Mouse (Mus musculus) forebrain, embryonic 13.5 days (tissue): ENCODE measurements around the gene Pla2g3. TPM values are rescaled to one million over a fixed set of nuclear protein-coding genes. Genes with fewer than 3 reads are reported as not detected.
A peak's percentile ranks its signal among the peaks of the same experiment; 100 is the strongest.

Source experiments
- ATAC-seq: fragments of 200-750 bp; cut with Nextera tagmentation; 2 replicates; pipeline ENCODE4 v1.8.0; 2017
- H3K27ac ChIP-seq: fragments of 300-500 bp; sonication (generic); 2 replicates; pipeline ENCODE4 v1.5.1; 2015; ENCODE audit warnings: inconsistent platforms, mild to moderate bottlenecking, moderate library complexity
- H3K27me3 ChIP-seq: fragments of 300-500 bp; sonication (generic); 2 replicates; pipeline ENCODE4 v1.6.1; 2015; ENCODE audit warnings: mild to moderate bottlenecking, inconsistent platforms
- H3K36me3 ChIP-seq: fragments of 300-500 bp; sonication (generic); 2 replicates; pipeline ENCODE4 v1.6.1; 2015; ENCODE audit warnings: mild to moderate bottlenecking, inconsistent platforms; ENCODE audit not compliant: poor library complexity, severe bottlenecking
- H3K4me1 ChIP-seq: fragments of 300-500 bp; sonication (generic); 2 replicates; pipeline ENCODE4 v1.6.1; 2015; ENCODE audit warnings: inconsistent platforms
- H3K4me2 ChIP-seq: fragments of 300-500 bp; sonication (generic); 2 replicates; pipeline ENCODE4 v1.6.1; 2015; ENCODE audit warnings: inconsistent platforms, mild to moderate bottlenecking, moderate library complexity
- H3K4me3 ChIP-seq: fragments of 300-500 bp; sonication (generic); 2 replicates; pipeline ENCODE4 v1.5.1; 2015; ENCODE audit warnings: mild to moderate bottlenecking, inconsistent platforms
- H3K9ac ChIP-seq: fragments of 300-500 bp; sonication (generic); 2 replicates; pipeline ENCODE4 v1.6.1; 2015; ENCODE audit warnings: mild to moderate bottlenecking, inconsistent platforms
- H3K9me3 ChIP-seq: fragments of 300-500 bp; sonication (generic); replicated peaks from 2 replicates; pipeline ENCODE4 v1.6.1; 2016; ENCODE audit warnings: inconsistent platforms
- WGBS: fragments of 180-500 bp; shearing (Covaris S2); methylation state at CpG from one replicate; pipeline ENCODE4 v1.1.7; 2015; 5-methylcytosine and 5-hydroxymethylcytosine counted together
- polyA plus RNA-seq: library from polyadenylated mRNA; unstranded; fragments of >200 nt; fragmentation: Nextera tagmentation; extraction: Ambion mirVana; gene quantifications from 2 replicates; pipeline ENCODE4 v1.2.1, GENCODE M21; 2015

Gene Pla2g3
- polyA plus RNA-seq, 1 experiment from 2014 or later, result 0.44 TPM

- H3K27me3 ChIP-seq, result no peaks in the 10 kb centered on the region
- ATAC-seq, result no peak
- 91% methylated on average over 13 of the region's 13 CpGs for WGBS
- peaks cover 5% of the 10 kb centered on the region for H3K4me1 ChIP-seq
- no peaks in the 10 kb centered on the region for H3K9me3 ChIP-seq
- peaks cover 9% of the 10 kb centered on the region; the same call in 1 of the 2 replicates for H3K36me3 ChIP-seq
- H3K4me2 ChIP-seq, result no peak overlapping the region
- no peak overlapping the region for H3K27ac ChIP-seq
- no peak overlapping the region for H3K9ac ChIP-seq
- H3K4me3 ChIP-seq, result no peak overlapping the region
These were observed 29.5 kb upstream of the Pla2g3 start for GRCm38 (mm10) chr11:3458428-3459104.

- Histone ChIP-seq H3K4me2 (no peak overlapping the region), H3K27me3 (no peaks in the 10 kb centered on the region), H3K9ac (no peak overlapping the region), H3K36me3 (peaks cover 8% of the 10 kb centered on the region; the same call in 1 of the 2 replicates), H3K4me1 (no peaks in the 10 kb centered on the region), H3K4me3 (no peak overlapping the region), H3K9me3 (no peaks in the 10 kb centered on the region), H3K27ac (no peak overlapping the region)
- ATAC-seq, result no peak
- WGBS, result 81% methylated on average over 2 of the region's 2 CpGs
These were observed 29.0 kb upstream of the Pla2g3 start for GRCm38 (mm10) chr11:3459105-3459468.

GRCm38 (mm10) chr11:3462846-3463245 lies 25.2 kb upstream of the Pla2g3 start:
- H3K9me3 ChIP-seq, result no peaks in the 10 kb centered on the region
- no peak overlapping the region for H3K4me2 ChIP-seq
- H3K4me1 ChIP-seq, result no peaks in the 10 kb centered on the region
- H3K4me3 ChIP-seq, result no peak overlapping the region
- no peaks in the 10 kb centered on the region for H3K36me3 ChIP-seq
- H3K27me3 ChIP-seq, result no peaks in the 10 kb centered on the region
- H3K27ac ChIP-seq, result no peak overlapping the region
- no peak overlapping the region for H3K9ac ChIP-seq
- no peak for ATAC-seq
- 100% methylated on average over 1 of the region's 1 CpGs for WGBS

- no peak for ATAC-seq
These were observed 16.6 kb upstream of the Pla2g3 start for GRCm38 (mm10) chr11:3471448-3471850.

GRCm38 (mm10) chr11:3472484-3472883 lies 15.6 kb upstream of the Pla2g3 start:
- H3K9me3 ChIP-seq, result no peaks in the 10 kb centered on the region
- no peak overlapping the region for H3K27ac ChIP-seq
- 30% methylated on average over 1 of the region's 1 CpGs for WGBS
- no peaks in the 10 kb centered on the region for H3K4me1 ChIP-seq
- no peak overlapping the region for H3K4me2 ChIP-seq
- no peak overlapping the region for H3K4me3 ChIP-seq
- peak; percentile 75 for ATAC-seq
- H3K27me3 ChIP-seq, result no peaks in the 10 kb centered on the region
- H3K9ac ChIP-seq, result no peak overlapping the region
- no peaks in the 10 kb centered on the region for H3K36me3 ChIP-seq

More at GRCm38 (mm10) chr11:3471448-3471850, 16.6 kb upstream of the Pla2g3 start:
- H3K36me3 ChIP-seq, result no peaks in the 10 kb centered on the region
- H3K4me2 ChIP-seq, result no peak overlapping the region
- H3K4me1 ChIP-seq, result no peaks in the 10 kb centered on the region
- no peaks in the 10 kb centered on the region for H3K9me3 ChIP-seq
- H3K27me3 ChIP-seq, result no peaks in the 10 kb centered on the region
- no peak overlapping the region for H3K27ac ChIP-seq
- 15% methylated on average over 11 of the region's 11 CpGs for WGBS
- no peak overlapping the region for H3K9ac ChIP-seq
- no peak overlapping the region for H3K4me3 ChIP-seq

- ATAC-seq, result no peak
- Histone ChIP-seq H3K4me1 (no peaks in the 10 kb centered on the region), H3K27me3 (no peaks in the 10 kb centered on the region), H3K9me3 (no peaks in the 10 kb centered on the region), H3K4me3 (no peak overlapping the region), H3K4me2 (no peak overlapping the region), H3K9ac (no peak overlapping the region), H3K27ac (no peak overlapping the region), H3K36me3 (no peaks in the 10 kb centered on the region)
- 86% methylated on average over 7 of the region's 7 CpGs for WGBS
These were observed 13.5 kb upstream of the Pla2g3 start for GRCm38 (mm10) chr11:3474480-3475115.

- no peak for ATAC-seq
- Histone ChIP-seq H3K4me2 (no peak overlapping the region), H3K9ac (no peak overlapping the region)
These were observed 12.6 kb upstream of the Pla2g3 start for GRCm38 (mm10) chr11:3475489-3475888.

GRCm38 (mm10) chr11:3483980-3484642 lies 4.0 kb upstream of the Pla2g3 start:
- WGBS, result 65% methylated on average over 11 of the region's 11 CpGs
- Histone ChIP-seq H3K4me2 (no peak overlapping the region), H3K27me3 (no peaks in the 10 kb centered on the region), H3K4me3 (no peak overlapping the region), H3K9me3 (no peaks in the 10 kb centered on the region), H3K9ac (no peak overlapping the region), H3K4me1 (no peaks in the 10 kb centered on the region), H3K36me3 (no peaks in the 10 kb centered on the region), H3K27ac (no peak overlapping the region)
- ATAC-seq, result no peak

More at GRCm38 (mm10) chr11:3475489-3475888, 12.6 kb upstream of the Pla2g3 start:
- H3K36me3 ChIP-seq, result no peaks in the 10 kb centered on the region
- H3K4me3 ChIP-seq, result no peak overlapping the region
- H3K9me3 ChIP-seq, result no peaks in the 10 kb centered on the region
- H3K27ac ChIP-seq, result no peak overlapping the region
- no peaks in the 10 kb centered on the region for H3K4me1 ChIP-seq
- no peaks in the 10 kb centered on the region for H3K27me3 ChIP-seq

- H3K4me1 ChIP-seq, result no peaks in the 10 kb centered on the region
- no peaks in the 10 kb centered on the region for H3K27me3 ChIP-seq
- H3K27ac ChIP-seq, result no peak overlapping the region
- no peaks in the 10 kb centered on the region for H3K9me3 ChIP-seq
- no peak overlapping the region for H3K9ac ChIP-seq
- 73% methylated on average over 7 of the region's 7 CpGs for WGBS
- H3K4me2 ChIP-seq, result no peak overlapping the region
- H3K4me3 ChIP-seq, result no peak overlapping the region
- ATAC-seq, result no peak
- no peaks in the 10 kb centered on the region for H3K36me3 ChIP-seq
These were observed 1.7 kb upstream of the Pla2g3 start for GRCm38 (mm10) chr11:3486349-3486748.

- no peak for ATAC-seq
- Histone ChIP-seq H3K27ac (no peak overlapping the region), H3K9me3 (no peaks in the 10 kb centered on the region), H3K27me3 (no peaks in the 10 kb centered on the region), H3K4me2 (no peak overlapping the region), H3K36me3 (no peaks in the 10 kb centered on the region), H3K4me3 (no peak overlapping the region), H3K4me1 (no peaks in the 10 kb centered on the region), H3K9ac (no peak overlapping the region)
- 89% methylated on average over 5 of the region's 5 CpGs for WGBS
These were observed 952 bp downstream of the Pla2g3 start for GRCm38 (mm10) chr11:3489036-3489435.

- no peak for ATAC-seq
- H3K9ac ChIP-seq, result no peak overlapping the region
- no peak overlapping the region for H3K4me2 ChIP-seq
- H3K27ac ChIP-seq, result no peak overlapping the region
- WGBS, result 79% methylated on average over 4 of the region's 4 CpGs
- no peak overlapping the region for H3K4me3 ChIP-seq
- no peaks in the 10 kb centered on the region for H3K4me1 ChIP-seq
- no peaks in the 10 kb centered on the region for H3K27me3 ChIP-seq
- H3K36me3 ChIP-seq, result no peaks in the 10 kb centered on the region
- no peaks in the 10 kb centered on the region for H3K9me3 ChIP-seq
These were observed 4.7 kb downstream of the Pla2g3 start for GRCm38 (mm10) chr11:3492748-3493147.

- no peak for ATAC-seq
- Histone ChIP-seq H3K27ac (no peak overlapping the region), H3K27me3 (no peaks in the 10 kb centered on the region), H3K4me3 (no peak overlapping the region), H3K9me3 (no peaks in the 10 kb centered on the region), H3K9ac (no peak overlapping the region), H3K36me3 (no peaks in the 10 kb centered on the region), H3K4me2 (no peak overlapping the region), H3K4me1 (no peaks in the 10 kb centered on the region)
- 81% methylated on average over 17 of the region's 17 CpGs for WGBS
These were observed 6.8 kb downstream of the Pla2g3 start for GRCm38 (mm10) chr11:3494857-3495256.
